Mouse (Mus musculus): ENCODE results near the gene Slco1a5. TPM values are rescaled to one million over a fixed set of nuclear protein-coding genes. Genes with fewer than 3 reads are reported as not detected.

The Slco1a5 gene
- polyA plus RNA-seq, 1 experiment from 2014 or later, result 0.06 TPM

DNA sequence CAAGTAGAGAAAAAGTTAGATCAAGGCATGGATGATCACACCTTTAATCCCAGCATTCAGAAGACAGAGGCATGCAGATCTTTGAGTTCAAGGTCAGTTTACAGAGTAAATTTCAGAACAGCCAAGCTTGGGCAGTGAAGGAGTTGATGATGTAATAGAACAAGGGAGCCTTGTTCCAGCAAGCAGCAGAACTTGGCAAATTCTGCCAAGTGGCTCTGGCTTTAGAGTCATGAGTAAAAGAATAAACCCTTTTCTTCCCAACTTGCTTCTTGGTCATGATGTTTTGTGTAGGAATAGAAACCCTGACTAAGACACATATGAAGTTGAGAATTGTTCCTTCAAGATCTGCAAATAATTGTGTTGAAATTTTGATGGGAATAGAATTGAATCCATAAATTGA lies 111.0 kb downstream of the Slco1a5 start:
- no peaks in the 10 kb centered on the region for H3K4me1 ChIP-seq (ENCODE audit: control insufficient read depth, insufficient read depth, low read length)

DNA sequence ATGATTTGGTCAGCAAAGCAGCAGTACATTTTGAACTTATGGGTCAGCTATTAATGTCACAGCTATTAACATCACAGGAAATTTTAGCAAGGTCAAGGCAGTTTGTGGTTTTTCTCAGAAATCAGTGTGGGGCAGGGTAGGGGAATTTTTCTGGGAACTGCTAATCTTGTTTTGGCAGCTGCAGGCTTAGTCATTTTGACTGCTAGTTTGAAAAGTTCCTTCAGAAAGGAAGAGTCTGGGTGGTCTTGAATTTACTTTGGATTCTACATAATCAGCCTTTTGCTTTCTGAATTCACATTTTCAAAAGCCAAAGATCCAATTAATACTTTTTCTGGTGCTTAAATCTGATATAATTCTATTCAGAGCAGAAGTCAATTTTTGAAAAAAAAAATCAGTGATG lies 113.0 kb downstream of the Slco1a5 start:
- H3K9me3 ChIP-seq (ENCODE audit: control insufficient read depth, low read length), result no peaks in the 10 kb centered on the region
- H3K9ac ChIP-seq (ENCODE audit: low read depth, low read length), result no peak overlapping the region
- no peaks in the 10 kb centered on the region for H3K36me3 ChIP-seq (ENCODE audit: control insufficient read depth, insufficient read depth, low read length)
- no peak overlapping the region for H3K4me3 ChIP-seq (ENCODE audit: low read length)
- no peaks in the 10 kb centered on the region for H3K4me1 ChIP-seq (ENCODE audit: control insufficient read depth, insufficient read depth, low read length)
- H3K27me3 ChIP-seq (replicated peaks; ENCODE audit: control insufficient read depth, insufficient read depth, low read length), result no peaks in the 10 kb centered on the region
- no peak for ATAC-seq
- H3K27ac ChIP-seq (ENCODE audit: low read length), result no peak overlapping the region
- no peak overlapping the region for H3K4me2 ChIP-seq (ENCODE audit: low read depth, low read length)

More for the DNA sequence above, 111.0 kb downstream of the Slco1a5 start:
- Histone ChIP-seq H3K9ac (ENCODE audit: low read depth, low read length) (no peak overlapping the region), H3K27me3 (replicated peaks; ENCODE audit: control insufficient read depth, insufficient read depth, low read length) (no peaks in the 10 kb centered on the region), H3K4me2 (ENCODE audit: low read depth, low read length) (no peak overlapping the region), H3K36me3 (ENCODE audit: control insufficient read depth, insufficient read depth, low read length) (no peaks in the 10 kb centered on the region), H3K4me3 (ENCODE audit: low read length) (no peak overlapping the region), H3K9me3 (ENCODE audit: control insufficient read depth, low read length) (no peaks in the 10 kb centered on the region), H3K27ac (ENCODE audit: low read length) (no peak overlapping the region)
- no peak for ATAC-seq

GRCm38 (mm10) chr6:142208421-142208820 lies 114.4 kb downstream of the Slco1a5 start, which contains the start of gene Slco1a6:
Slco1a6 (minus strand) TSS chr6:142208521.
- Histone ChIP-seq H3K36me3 (ENCODE audit: control insufficient read depth, insufficient read depth, low read length) (no peaks in the 10 kb centered on the region), H3K27ac (ENCODE audit: low read length) (no peak within 1 kb of the TSS), H3K27me3 (replicated peaks; ENCODE audit: control insufficient read depth, insufficient read depth, low read length) (no peaks in the 10 kb centered on the region), H3K4me1 (ENCODE audit: control insufficient read depth, insufficient read depth, low read length) (no peaks in the 10 kb centered on the region), H3K9me3 (ENCODE audit: control insufficient read depth, low read length) (no peaks in the 10 kb centered on the region), H3K4me2 (ENCODE audit: low read depth, low read length) (no peak within 1 kb of the TSS), H3K9ac (ENCODE audit: low read depth, low read length) (no peak within 1 kb of the TSS), H3K4me3 (ENCODE audit: low read length) (no peak within 1 kb of the TSS)
- 93% methylated on average over 4 of the region's 4 CpGs for WGBS
- ATAC-seq, result no peak

DNA sequence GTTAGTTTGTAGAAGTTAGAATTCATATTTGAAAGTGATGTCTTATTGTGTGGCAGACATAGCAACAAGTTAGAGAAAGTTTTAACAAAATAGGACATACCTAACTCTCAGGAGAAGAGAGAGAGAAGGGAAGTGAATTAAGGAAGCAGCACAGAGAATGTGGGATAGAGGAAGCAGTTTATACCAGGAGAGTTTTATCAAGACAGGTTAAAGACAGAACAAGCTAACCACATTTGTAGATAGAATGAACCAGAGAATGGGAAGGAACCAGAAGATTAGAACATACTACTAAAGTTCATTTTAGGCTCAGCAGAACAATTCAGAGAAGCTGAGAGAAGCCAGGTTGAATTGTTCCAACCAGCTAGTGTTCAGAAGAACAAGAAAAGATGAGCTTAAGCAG lies 122.3 kb downstream of the Slco1a5 start:
- H3K4me2 ChIP-seq (ENCODE audit: low read depth, low read length), result no peak overlapping the region
- no peak overlapping the region for H3K27ac ChIP-seq (ENCODE audit: low read length)
- no peak overlapping the region for H3K4me3 ChIP-seq (ENCODE audit: low read length)
- no peaks in the 10 kb centered on the region for H3K36me3 ChIP-seq (ENCODE audit: control insufficient read depth, insufficient read depth, low read length)
- no peak for ATAC-seq
- no peaks in the 10 kb centered on the region for H3K9me3 ChIP-seq (ENCODE audit: control insufficient read depth, low read length)
- no peaks in the 10 kb centered on the region for H3K4me1 ChIP-seq (ENCODE audit: control insufficient read depth, insufficient read depth, low read length)
- no peak overlapping the region for H3K9ac ChIP-seq (ENCODE audit: low read depth, low read length)
- H3K27me3 ChIP-seq (replicated peaks; ENCODE audit: control insufficient read depth, insufficient read depth, low read length), result no peaks in the 10 kb centered on the region

DNA sequence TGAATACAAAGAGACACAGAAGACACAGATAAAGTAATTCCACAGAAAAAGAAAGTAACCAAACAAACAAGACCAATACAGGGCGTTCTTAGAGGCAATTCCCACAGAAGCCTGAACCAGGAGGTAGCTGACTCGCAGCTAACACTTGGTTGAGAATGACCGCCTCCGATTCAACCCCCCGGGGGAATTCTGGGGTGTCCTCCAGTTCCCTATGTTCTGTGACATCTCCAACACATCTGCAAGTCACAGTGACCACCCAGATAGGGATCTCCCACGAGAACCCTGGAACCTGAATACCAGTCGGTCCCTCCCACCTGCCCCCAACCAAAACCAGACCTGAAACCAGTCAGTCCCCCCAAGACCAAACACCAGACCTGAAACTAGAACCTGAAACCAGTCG lies 128.5 kb downstream of the Slco1a5 start:
- H3K27me3 ChIP-seq (replicated peaks; ENCODE audit: control insufficient read depth, insufficient read depth, low read length), result no peaks in the 10 kb centered on the region
- H3K4me2 ChIP-seq (ENCODE audit: low read depth, low read length), result no peak overlapping the region
- no peaks in the 10 kb centered on the region for H3K4me1 ChIP-seq (ENCODE audit: control insufficient read depth, insufficient read depth, low read length)
- H3K9ac ChIP-seq (ENCODE audit: low read depth, low read length), result no peak overlapping the region
- no peaks in the 10 kb centered on the region for H3K36me3 ChIP-seq (ENCODE audit: control insufficient read depth, insufficient read depth, low read length)
- H3K27ac ChIP-seq (ENCODE audit: low read length), result no peak overlapping the region
- H3K9me3 ChIP-seq (ENCODE audit: control insufficient read depth, low read length), result no peaks in the 10 kb centered on the region
- no peak for ATAC-seq
- 83% methylated on average over 8 of the region's 8 CpGs for WGBS
- H3K4me3 ChIP-seq (ENCODE audit: low read length), result no peak overlapping the region

GRCm38 (mm10) chr6:142191962-142192361 lies 130.8 kb downstream of the Slco1a5 start:
- Histone ChIP-seq H3K36me3 (ENCODE audit: control insufficient read depth, insufficient read depth, low read length) (no peaks in the 10 kb centered on the region), H3K4me1 (ENCODE audit: control insufficient read depth, insufficient read depth, low read length) (no peaks in the 10 kb centered on the region), H3K27me3 (replicated peaks; ENCODE audit: control insufficient read depth, insufficient read depth, low read length) (no peaks in the 10 kb centered on the region), H3K4me3 (ENCODE audit: low read length) (no peak overlapping the region), H3K4me2 (ENCODE audit: low read depth, low read length) (no peak overlapping the region), H3K27ac (ENCODE audit: low read length) (no peak overlapping the region), H3K9me3 (ENCODE audit: control insufficient read depth, low read length) (no peaks in the 10 kb centered on the region), H3K9ac (ENCODE audit: low read depth, low read length) (no peak overlapping the region)
- 63% methylated on average over 1 of the region's 1 CpGs for WGBS
- ATAC-seq, result no peak

- Histone ChIP-seq H3K9me3 (ENCODE audit: control insufficient read depth, low read length) (no peaks in the 10 kb centered on the region), H3K4me1 (ENCODE audit: control insufficient read depth, insufficient read depth, low read length) (no peaks in the 10 kb centered on the region), H3K27ac (ENCODE audit: low read length) (no peak overlapping the region), H3K4me2 (ENCODE audit: low read depth, low read length) (no peak overlapping the region), H3K36me3 (ENCODE audit: control insufficient read depth, insufficient read depth, low read length) (no peaks in the 10 kb centered on the region), H3K9ac (ENCODE audit: low read depth, low read length) (no peak overlapping the region), H3K4me3 (ENCODE audit: low read length) (no peak overlapping the region), H3K27me3 (replicated peaks; ENCODE audit: control insufficient read depth, insufficient read depth, low read length) (no peaks in the 10 kb centered on the region)
- WGBS, result 94% methylated on average over 3 of the region's 3 CpGs
- ATAC-seq, result no peak
Measured at GRCm38 (mm10) chr6:142187426-142187825, 135.4 kb downstream of the Slco1a5 start.

DNA sequence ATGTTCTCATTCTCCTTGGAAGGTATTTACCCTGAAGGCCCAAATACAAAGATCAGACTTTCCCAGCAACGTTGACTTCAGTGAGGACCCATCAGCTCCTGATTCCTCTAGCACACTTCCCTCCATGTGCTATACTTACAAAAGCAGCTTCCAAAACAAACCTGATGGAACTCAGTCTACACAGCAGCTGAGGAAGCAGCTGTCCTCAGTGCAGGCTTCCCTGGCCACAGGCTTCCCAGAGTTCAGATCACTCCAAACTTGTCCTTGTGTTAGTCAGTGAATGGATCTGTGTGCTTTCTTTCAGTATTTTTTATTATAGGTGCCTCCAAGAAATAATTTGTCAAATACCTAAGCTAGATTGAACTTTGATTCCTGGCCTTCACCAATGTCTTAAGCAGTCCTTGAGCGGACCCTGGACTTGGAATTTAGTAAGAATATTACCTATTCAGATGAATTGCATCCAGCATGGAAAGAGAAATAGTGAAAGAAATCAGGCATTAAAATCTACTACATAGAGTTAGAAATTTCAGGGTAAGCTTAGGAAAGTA lies 136.8 kb downstream of the Slco1a5 start:
- Histone ChIP-seq H3K4me3 (ENCODE audit: low read length) (no peak overlapping the region), H3K4me1 (ENCODE audit: control insufficient read depth, insufficient read depth, low read length) (no peaks in the 10 kb centered on the region), H3K27ac (ENCODE audit: low read length) (no peak overlapping the region), H3K36me3 (ENCODE audit: control insufficient read depth, insufficient read depth, low read length) (no peaks in the 10 kb centered on the region), H3K4me2 (ENCODE audit: low read depth, low read length) (no peak overlapping the region), H3K9ac (ENCODE audit: low read depth, low read length) (no peak overlapping the region), H3K27me3 (replicated peaks; ENCODE audit: control insufficient read depth, insufficient read depth, low read length) (no peaks in the 10 kb centered on the region), H3K9me3 (ENCODE audit: control insufficient read depth, low read length) (no peaks in the 10 kb centered on the region)
- WGBS, result 78% methylated on average over 2 of the region's 2 CpGs
- ATAC-seq, result no peak

All from intestine, embryonic 16.5 days (tissue).